Mouse (Mus musculus): ENCODE measurements around the gene Cd80.

GRCm38 (mm10) chr16:38482780-38483562, 27.6 kb downstream of the Cd80 start:
- TF ChIP-seq GATA1 (IDR thresholded peaks at IDR 0.05; ENCODE audit: low read length) (no peak), TAL1 (IDR thresholded peaks at IDR 0.05; ENCODE audit: low read length) (no peak)

Measured in erythroblast, embryonic 14.5 days (primary cell).